Mouse (Mus musculus) brain, embryonic 14.5 days (tissue): ENCODE measurements around the gene Topors.

Source experiments
- CTCF ChIP-seq: fragments of 200-500 bp; IDR thresholded peaks from 2 replicates; pipeline ENCODE4 v1.5.1; 2012; ENCODE audit warnings: inconsistent platforms, mild to moderate bottlenecking, moderate library complexity, borderline replicate concordance; ENCODE audit not compliant: insufficient read depth, insufficient read length; ENCODE audit errors: extremely low read depth
- POLR2A ChIP-seq: fragments of 200-500 bp; IDR thresholded peaks from 2 replicates; pipeline ENCODE4 v1.6.1; 2012; ENCODE audit warnings: mild to moderate bottlenecking, inconsistent platforms, borderline replicate concordance; ENCODE audit not compliant: poor library complexity, insufficient read depth, insufficient read length, severe bottlenecking; ENCODE audit errors: extremely low read depth

GRCm38 (mm10) chr4:40253766-40254165 lies 15.9 kb downstream of the Topors start:
- no peak for TF ChIP-seq CTCF
- no peak for TF ChIP-seq POLR2A
